Mouse (Mus musculus): ENCODE measurements around the gene Kcnj16. TPM values are rescaled to one million over a fixed set of nuclear protein-coding genes. Genes with fewer than 3 reads are reported as not detected.

Kcnj16 gene
- polyA plus RNA-seq, 1 experiment from 2014 or later = 117 TPM

DNA sequence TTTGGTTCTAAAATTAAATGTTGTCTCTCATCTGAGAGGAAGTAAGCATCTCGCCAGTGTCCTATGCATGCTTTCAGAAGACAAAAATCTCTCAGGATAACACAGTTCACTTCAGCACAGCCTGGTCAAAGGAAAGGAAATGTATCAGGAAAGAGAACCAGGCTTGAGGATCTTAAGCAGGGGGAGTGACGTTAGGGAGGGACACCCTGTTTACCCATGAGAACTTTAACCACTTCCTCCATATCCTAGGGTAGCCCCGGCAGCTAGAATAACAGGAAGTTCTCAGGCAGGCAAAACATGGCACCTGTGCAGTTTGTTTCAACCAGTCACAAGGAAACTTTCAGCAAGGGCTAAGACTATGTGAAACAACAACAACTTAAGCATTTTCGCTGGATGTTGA, 25.8 kb downstream of the Kcnj16 start:
- POLR2A ChIA-PET = no interaction called here
- TF ChIP-seq CTCF (IDR thresholded peaks at IDR 0.05) = no peak
- DNase-seq (ENCODE audit: low read depth, low spot score) (no peak), ATAC-seq (no peak)
- in situ Hi-C loops (cut with MboI; ENCODE audit: low pct_unique_long_range_greater_than_20kb) = no loop called here
- CTCF ChIA-PET = interaction anchor here (1.1 kb wide), 1 partner anchor 14 kb away, joined by 4 read pairs; no protein-coding TSS in a partner anchor
- no peaks in the 10 kb centered on the region for H3K27me3 ChIP-seq

DNA sequence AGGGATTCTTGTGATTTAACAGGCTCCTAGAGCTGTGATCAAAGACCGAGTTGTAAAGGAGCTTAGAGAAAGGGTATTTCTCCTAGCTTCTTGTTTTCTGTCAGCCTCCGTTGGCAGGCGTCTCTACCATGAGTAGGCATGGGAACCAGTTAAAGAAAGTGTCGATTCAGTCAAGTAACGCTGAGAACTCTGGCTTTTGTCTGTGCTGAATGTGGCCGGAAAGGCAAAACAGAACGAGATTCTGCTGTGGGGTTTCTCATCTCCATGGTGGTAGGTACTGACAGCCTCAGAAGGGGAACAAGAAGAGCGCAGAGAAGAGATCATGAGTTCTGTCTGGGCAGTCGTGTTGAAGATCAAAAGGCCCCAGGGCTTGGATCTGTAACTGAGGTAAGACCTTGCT, 29.4 kb downstream of the Kcnj16 start:
- TF ChIP-seq CTCF (IDR thresholded peaks at IDR 0.05) = no peak
- ChIA-PET POLR2A (no interaction called here), CTCF (no interaction called here)
- DNase-seq (ENCODE audit: low read depth, low spot score) (no peak), ATAC-seq (no peak)
- in situ Hi-C loops (cut with MboI; ENCODE audit: low pct_unique_long_range_greater_than_20kb) = no loop called here
- H3K27me3 ChIP-seq = no peaks in the 10 kb centered on the region

DNA sequence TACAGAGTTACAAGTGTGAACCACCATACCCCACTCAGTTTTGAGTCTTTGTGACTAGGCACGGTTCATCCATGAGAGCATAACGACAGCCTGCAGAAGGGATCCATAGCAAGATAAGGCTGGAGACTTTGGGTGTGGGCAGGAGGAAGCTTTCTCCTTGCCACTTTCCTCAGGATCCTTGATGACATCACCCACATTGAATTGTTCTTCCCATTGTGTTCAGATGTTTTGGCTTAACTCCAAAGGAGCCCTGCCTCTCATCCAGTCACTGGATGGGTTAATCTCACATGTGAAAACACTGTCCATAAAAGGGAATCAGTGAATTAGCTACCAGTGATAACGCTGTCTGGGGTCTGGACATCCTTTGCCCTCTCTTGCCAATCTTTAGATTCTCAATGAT, 37.3 kb downstream of the Kcnj16 start:
- no peak for TF ChIP-seq CTCF (IDR thresholded peaks at IDR 0.05)
- ChIA-PET POLR2A (interaction anchor here (0.6 to 1.2 kb wide), 2 partner anchors 13 to 37 kb away, joined by 3 to 7 read pairs; no protein-coding TSS in a partner anchor), CTCF (no interaction called here)
- DNase-seq (ENCODE audit: low read depth, low spot score) (no peak), ATAC-seq (no peak)
- no peaks in the 10 kb centered on the region for H3K27me3 ChIP-seq
- in situ Hi-C loops (cut with MboI; ENCODE audit: low pct_unique_long_range_greater_than_20kb) = no loop called here

DNA sequence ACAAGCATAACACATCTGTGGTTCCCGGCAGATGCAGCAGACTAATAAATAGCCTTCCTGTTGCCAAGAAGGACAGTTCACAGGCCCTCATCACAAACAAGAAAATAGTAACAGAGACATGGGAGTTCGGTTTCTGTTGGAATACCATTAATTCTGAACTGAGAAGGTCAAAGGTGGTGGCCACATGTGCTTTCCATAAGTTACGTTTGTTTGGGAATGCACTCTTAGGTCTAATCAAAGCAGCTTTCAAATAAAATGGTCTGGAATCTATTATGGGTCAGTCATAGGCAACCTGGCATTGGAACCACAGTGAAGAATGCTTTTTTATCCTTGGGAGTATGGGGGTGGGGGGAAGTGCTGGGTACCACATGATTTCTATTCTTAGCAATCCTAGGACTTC, 41.6 kb downstream of the Kcnj16 start:
- CTCF ChIA-PET = interaction anchor here (0.8 kb wide), 1 partner anchor 225 kb away, joined by 3 read pairs; no protein-coding TSS in a partner anchor
- DNase-seq (ENCODE audit: low read depth, low spot score) (no peak), ATAC-seq (no peak)
- H3K27me3 ChIP-seq = no peaks in the 10 kb centered on the region
- no peak for TF ChIP-seq CTCF (IDR thresholded peaks at IDR 0.05)
- in situ Hi-C loops (cut with MboI; ENCODE audit: low pct_unique_long_range_greater_than_20kb) = no loop called here
- POLR2A ChIA-PET = no interaction called here

DNA sequence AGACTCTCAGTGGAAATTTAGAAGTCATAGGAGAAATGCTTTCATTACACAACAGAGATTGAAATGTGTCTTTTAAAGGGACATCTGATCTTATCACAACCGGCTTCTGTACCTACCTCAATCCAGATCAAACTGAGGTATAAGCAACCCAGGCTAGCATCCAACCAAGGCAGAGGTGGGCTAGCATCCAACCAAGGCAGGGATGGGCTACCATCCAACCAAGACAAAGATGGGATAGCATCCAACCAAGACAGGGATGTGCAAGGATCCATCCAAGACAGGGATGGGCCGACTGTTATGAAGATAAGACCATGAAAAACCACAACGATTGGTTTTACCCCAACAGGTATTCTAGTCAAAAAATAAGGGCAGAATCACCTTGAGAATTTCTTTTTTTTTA, 48.4 kb downstream of the Kcnj16 start:
- H3K27me3 ChIP-seq = no peaks in the 10 kb centered on the region
- no peak for DNase-seq (ENCODE audit: low read depth, low spot score)
- POLR2A ChIA-PET = no interaction called here
- no peak for TF ChIP-seq CTCF (IDR thresholded peaks at IDR 0.05)
- in situ Hi-C loops (cut with MboI; ENCODE audit: low pct_unique_long_range_greater_than_20kb) = no loop called here
- CTCF ChIA-PET = no interaction called here
- no peak for ATAC-seq

DNA sequence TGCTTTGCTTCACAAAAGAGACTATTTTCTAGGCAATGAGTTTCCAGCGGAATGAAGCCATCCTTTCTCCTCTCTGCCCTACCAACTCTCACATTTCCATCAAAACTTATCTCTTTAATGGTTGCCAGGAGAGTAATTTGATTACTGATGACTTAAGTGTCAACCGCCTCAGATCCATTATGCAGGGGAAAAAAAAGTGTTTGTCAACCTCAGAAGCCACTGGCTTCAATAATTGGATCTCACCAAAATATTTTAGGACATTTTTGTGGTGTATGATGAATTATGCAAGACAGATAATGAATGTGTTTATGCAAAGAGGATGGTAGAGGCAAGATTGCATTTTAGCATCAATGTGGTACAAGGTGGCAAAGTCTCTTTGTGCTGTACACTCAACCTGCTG, 52.4 kb downstream of the Kcnj16 start:
- no peaks in the 10 kb centered on the region for H3K27me3 ChIP-seq
- ChIA-PET CTCF (no interaction called here), POLR2A (no interaction called here)
- in situ Hi-C loops (cut with MboI; ENCODE audit: low pct_unique_long_range_greater_than_20kb) = no loop called here
- DNase-seq (ENCODE audit: low read depth, low spot score) (no peak), ATAC-seq (no peak)
- TF ChIP-seq CTCF (IDR thresholded peaks at IDR 0.05) = no peak

DNA sequence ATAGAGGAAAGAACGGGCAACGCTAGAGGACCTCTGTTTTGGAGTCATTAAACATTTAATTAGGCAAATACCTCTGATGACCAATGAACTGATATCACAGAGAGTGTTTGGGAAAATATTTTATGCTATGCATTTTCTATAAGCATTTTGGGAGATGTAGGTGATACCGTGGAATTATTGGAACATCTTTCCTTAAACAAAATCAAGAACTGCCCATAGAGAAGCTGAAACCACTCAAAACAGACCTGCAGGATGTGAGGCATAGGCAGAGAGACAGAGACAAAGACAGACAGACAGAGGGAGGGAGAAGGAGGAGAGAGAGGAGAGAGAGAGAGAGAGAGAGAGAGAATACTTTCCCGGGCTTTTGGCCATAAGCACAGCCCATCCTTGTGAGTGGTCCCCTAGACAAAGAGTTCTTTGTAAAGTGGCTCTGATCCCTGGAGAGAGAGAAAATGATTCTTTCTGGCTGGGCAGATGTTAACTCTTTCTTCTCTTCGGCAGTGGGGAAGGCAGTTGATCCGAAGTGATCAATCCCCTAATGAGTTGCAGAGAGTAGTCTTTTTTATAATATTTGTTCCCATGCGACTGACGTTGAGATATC, 54.9 kb downstream of the Kcnj16 start:
- no peak for ATAC-seq
- DNase-seq (ENCODE audit: low read depth, low spot score) = no peak
- in situ Hi-C loops (cut with MboI; ENCODE audit: low pct_unique_long_range_greater_than_20kb) = no loop called here
- ChIA-PET CTCF (no interaction called here), POLR2A (no interaction called here)
- TF ChIP-seq CTCF (IDR thresholded peaks at IDR 0.05) = no peak
- H3K27me3 ChIP-seq = no peaks in the 10 kb centered on the region

DNA sequence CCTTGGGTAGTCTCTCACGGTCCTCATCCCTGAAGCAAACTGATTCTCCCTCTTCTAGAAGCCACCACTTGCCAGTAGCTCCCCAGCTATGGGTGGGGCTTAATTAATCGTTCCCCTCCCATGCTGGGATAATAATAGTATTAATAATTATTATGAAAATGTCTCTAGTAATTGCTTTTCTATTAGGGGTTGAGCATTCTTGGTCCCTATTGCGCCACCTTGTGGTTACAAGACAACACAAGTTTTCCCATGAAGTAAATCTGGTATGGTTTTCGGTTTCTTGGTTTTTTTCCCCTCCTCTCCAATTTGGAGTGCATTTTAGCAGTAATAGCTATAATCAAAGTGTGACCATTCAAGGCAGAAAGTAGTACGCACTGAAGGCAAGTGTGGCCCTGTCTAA, 74.3 kb downstream of the Kcnj16 start:
- CTCF ChIA-PET = interaction anchor here (0.7 to 1.5 kb wide), 3 partner anchors 11 to 508 kb away, joined by 3 to 7 read pairs (median 3); no protein-coding TSS in a partner anchor
- in situ Hi-C loops (cut with MboI; ENCODE audit: low pct_unique_long_range_greater_than_20kb) = loop anchor here (5.0 kb wide), 1 partner anchor 470 kb away; no protein-coding TSS in a partner anchor
- POLR2A ChIA-PET = interaction anchor here (0.6 kb wide), 1 partner anchor 37 kb away, joined by 7 read pairs; no protein-coding TSS in a partner anchor
- ATAC-seq (no peak), DNase-seq (ENCODE audit: low read depth, low spot score) (no peak)
- peak; percentile 63 for TF ChIP-seq CTCF (IDR thresholded peaks at IDR 0.05)
- H3K27me3 ChIP-seq = no peaks in the 10 kb centered on the region

DNA sequence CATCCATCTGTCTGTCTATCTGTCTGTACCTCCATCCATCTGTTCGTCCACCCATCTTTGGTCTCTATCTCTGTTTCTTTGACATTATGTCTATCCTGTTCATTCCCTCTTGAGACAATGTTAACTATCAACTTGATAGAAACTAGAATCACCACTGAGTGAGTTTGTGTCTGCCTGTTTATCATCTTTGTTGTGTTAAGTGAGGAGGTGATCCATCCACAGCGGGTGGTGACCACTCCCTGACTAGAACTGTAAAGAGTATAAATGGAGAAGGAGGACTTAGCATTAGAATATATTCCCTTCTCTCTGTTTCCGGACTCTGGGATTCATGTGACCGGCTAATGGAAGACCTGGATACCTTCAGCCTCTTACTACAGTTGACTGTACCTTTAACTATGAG, 75.5 kb downstream of the Kcnj16 start:
- TF ChIP-seq CTCF (IDR thresholded peaks at IDR 0.05) = no peak
- in situ Hi-C loops (cut with MboI; ENCODE audit: low pct_unique_long_range_greater_than_20kb) = loop anchor here (5.0 kb wide), 1 partner anchor 471 kb away; no protein-coding TSS in a partner anchor
- H3K27me3 ChIP-seq = no peaks in the 10 kb centered on the region
- CTCF ChIA-PET = interaction anchor here (1.1 kb wide), 1 partner anchor 10 kb away, joined by 3 read pairs; no protein-coding TSS in a partner anchor
- DNase-seq (ENCODE audit: low read depth, low spot score) (no peak), ATAC-seq (no peak)
- POLR2A ChIA-PET = no interaction called here

DNA sequence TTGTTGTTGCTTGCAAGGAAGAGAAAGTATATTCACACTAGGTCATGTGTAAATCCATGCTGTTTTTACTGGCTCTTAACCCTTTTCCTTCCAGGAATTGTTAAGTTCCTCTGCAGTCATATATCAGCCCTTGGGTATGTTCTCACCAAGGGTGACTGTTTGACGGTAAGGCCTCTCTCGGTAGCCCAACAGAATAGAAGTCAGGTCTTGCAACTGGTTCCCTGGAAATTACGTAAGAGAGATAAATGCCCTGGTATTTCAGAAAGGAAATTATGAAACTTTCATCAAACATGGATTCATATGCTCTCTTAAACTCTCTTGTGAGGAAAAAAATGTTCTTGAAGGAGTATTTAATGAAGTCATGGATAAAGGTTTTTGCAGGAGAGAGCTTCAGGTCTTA, 86.4 kb downstream of the Kcnj16 start:
- in situ Hi-C loops (cut with MboI; ENCODE audit: low pct_unique_long_range_greater_than_20kb) = no loop called here
- ATAC-seq (no peak), DNase-seq (ENCODE audit: low read depth, low spot score) (no peak)
- CTCF ChIA-PET = interaction anchor here (1.3 to 2.3 kb wide), 4 partner anchors 10 to 516 kb away, joined by 4 to 12 read pairs (median 6); partner anchors contain the start of gene Kcnj2
- H3K27me3 ChIP-seq = no peaks in the 10 kb centered on the region
- TF ChIP-seq CTCF (IDR thresholded peaks at IDR 0.05) = no peak
- POLR2A ChIA-PET = no interaction called here

DNA sequence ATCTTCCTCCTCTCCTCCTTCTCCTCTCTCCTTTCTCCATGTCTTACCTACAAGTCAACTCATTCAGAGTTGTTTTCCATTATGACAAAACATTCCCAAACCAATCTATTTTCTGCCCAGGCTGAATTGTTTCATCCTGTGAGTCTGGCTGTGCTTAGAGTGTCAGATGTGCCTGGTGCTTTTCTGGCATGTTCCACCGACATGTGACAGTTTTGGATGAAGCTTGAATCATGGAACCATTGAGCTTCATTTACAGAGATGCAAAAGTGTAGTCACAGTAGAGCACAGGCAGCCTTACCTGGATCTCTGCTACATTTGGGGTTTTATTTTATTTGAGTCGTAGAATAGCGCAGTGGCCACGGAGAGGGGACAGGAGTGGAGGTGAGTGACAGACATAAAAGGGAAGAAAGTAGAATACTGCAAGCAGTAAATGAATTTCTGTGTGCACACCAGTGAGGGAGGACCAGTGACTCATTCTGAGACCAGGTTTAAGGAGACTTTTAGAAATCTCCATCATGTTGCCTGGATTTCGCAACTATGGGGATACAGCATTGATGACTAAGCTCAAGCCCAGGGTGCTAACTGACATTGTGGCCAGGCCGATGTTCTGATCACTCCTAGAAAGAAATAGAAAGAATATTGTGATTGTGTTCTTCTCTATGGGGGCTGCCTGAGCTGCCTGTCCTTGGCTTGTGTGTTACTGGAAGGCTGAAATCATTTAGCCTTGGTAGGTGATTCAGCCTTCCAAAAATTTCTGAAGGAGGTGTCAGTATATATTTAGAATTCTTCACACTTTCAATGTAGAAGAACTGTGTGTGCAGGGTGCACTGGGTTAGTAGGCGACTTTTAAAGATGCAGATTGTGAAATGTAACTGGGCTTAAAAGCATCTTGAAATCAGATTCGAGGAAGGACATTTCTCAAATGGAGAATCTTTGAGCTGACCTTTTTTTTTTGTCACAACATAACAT, 87.3 kb downstream of the Kcnj16 start:
- ChIA-PET CTCF (interaction anchor here (1.3 to 2.3 kb wide), 3 partner anchors 10 to 517 kb away, joined by 6 to 12 read pairs (median 6); partner anchors contain the start of gene Kcnj2), POLR2A (no interaction called here)
- in situ Hi-C loops (cut with MboI; ENCODE audit: low pct_unique_long_range_greater_than_20kb) = loop anchor here (5.0 kb wide), 1 partner anchor 513 kb away; no protein-coding TSS in a partner anchor
- H3K27me3 ChIP-seq = no peaks in the 10 kb centered on the region
- DNase-seq (ENCODE audit: low read depth, low spot score) = no peak
- peak; percentile 93 for ATAC-seq
- TF ChIP-seq CTCF (IDR thresholded peaks at IDR 0.05) = no peak
